Mouse (Mus musculus): ENCODE measurements around the gene Nav1. TPM values are rescaled to one million over a fixed set of nuclear protein-coding genes. Genes with fewer than 3 reads are reported as not detected.
A peak's percentile ranks its signal among the peaks of the same experiment; 100 is the strongest.

The Nav1 gene
- total and polyA plus RNA-seq, 2 experiments from 2014 or later = 35.5 to 85.8 TPM

DNA sequence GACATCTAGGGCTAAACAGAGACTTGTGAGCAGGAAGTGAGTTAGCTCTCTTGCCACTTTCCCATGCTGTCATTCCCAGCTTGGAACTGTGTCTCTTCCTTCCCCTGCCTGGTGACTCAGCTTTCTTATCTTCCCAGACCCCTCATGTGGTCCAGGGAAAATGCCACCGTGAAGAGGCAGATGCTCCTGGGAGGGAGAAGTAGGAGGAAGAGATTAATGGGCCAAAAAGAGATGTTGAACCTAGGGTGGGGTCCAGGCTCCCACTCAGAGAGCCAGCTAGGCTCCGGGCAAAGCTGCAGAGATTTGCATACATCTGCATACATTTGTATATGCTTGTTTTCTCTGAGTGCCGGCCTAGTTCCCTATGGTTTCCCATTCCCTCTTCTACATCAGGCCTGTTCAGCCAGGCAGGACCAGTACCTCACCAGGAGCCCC is 30.5 kb upstream of the Nav1 start:
- H3K27me3 ChIP-seq (ENCODE audit: insufficient read depth, low read length) = no peaks in the 10 kb centered on the region
- TF ChIP-seq CTCF (IDR thresholded peaks at IDR 0.05; ENCODE audit: low read depth) = no peak
- no peak overlapping the region for H3K4me2 ChIP-seq (ENCODE audit: low read depth)
- ATAC-seq (peak; percentile 58), DNase-seq (no peak)
- no peak overlapping the region for H3K4me3 ChIP-seq (ENCODE audit: low read depth, low read length)
- H3K36me3 ChIP-seq (ENCODE audit: insufficient read depth) = no peaks in the 10 kb centered on the region
- 2% methylated on average over 3 of the region's 3 CpGs for WGBS
- H3K27ac ChIP-seq (ENCODE audit: low read depth, low read length) = no peak overlapping the region
- H3K9me3 ChIP-seq (ENCODE audit: low read length) = no peaks in the 10 kb centered on the region
- no peak overlapping the region for H3K9ac ChIP-seq
- H3K4me1 ChIP-seq (ENCODE audit: insufficient read depth) = peaks cover 11% of the 10 kb centered on the region

DNA sequence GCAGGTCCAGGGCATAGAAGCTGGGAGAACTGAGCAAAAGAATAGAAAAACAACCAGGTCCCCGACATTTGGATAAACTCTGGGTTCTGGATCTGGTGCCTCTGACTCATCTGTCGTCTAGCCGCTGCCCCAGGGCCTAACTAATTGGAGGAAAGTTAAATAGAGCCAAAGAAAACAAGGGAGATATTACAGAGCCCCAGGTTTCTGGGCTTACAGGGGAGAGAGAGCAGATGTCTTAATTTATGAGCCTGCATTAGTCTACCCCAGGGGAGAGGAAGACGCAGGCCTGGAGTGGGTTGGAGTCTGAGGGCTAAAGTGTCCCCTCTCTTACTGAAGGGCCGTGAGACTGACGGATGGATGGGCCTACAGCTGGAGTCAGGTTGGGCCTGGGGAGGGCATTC is 29.0 kb upstream of the Nav1 start:
- H3K36me3 ChIP-seq (ENCODE audit: insufficient read depth) = no peaks in the 10 kb centered on the region
- DNase-seq = no peak
- no peaks in the 10 kb centered on the region for H3K9me3 ChIP-seq (ENCODE audit: low read length)
- no peak for ATAC-seq
- no peaks in the 10 kb centered on the region for H3K27me3 ChIP-seq (ENCODE audit: insufficient read depth, low read length)
- no peak overlapping the region for H3K9ac ChIP-seq
- TF ChIP-seq CTCF (IDR thresholded peaks at IDR 0.05; ENCODE audit: low read depth) = no peak
- H3K27ac ChIP-seq (ENCODE audit: low read depth, low read length) = no peak overlapping the region
- H3K4me3 ChIP-seq (ENCODE audit: low read depth, low read length) = no peak overlapping the region
- H3K4me1 ChIP-seq (ENCODE audit: insufficient read depth) = peaks cover 11% of the 10 kb centered on the region
- no peak overlapping the region for H3K4me2 ChIP-seq (ENCODE audit: low read depth)
- WGBS = 54% methylated on average over 6 of the region's 6 CpGs

DNA sequence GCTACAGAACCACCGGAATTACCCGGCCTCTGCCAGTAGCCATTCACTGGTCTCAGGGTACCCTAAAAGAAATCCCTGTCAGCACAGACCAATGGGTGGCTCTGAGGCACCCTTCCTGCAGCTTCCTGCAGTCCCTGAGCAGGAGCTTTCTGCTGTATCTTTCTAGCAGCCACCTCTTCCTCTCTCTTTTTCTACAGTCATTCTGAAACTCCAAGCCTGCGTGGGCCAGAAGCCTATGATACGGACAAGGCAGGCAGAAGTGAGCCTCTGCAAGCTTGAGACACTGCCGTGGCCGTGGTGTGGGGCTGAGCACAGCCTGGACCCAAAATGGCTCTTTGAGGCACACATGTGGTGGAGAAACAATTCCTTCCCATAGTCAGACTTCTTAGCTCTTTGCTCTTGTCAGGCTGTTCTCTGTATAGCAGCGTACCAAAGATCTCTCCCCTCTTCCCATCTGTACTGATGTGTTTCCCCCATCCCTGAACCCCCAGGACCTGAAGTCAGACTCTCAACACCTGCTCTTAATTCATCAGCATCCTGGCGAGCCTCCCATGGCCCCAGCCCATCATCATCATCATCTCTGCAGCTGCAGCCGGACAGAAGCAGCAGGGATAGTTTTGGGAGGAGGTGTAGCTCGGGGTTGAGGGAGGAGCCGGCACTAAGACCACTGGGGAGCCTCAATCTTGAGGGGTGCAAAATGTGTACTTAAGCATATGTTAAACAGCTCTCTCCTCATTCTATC is 28.4 kb upstream of the Nav1 start:
- DNase-seq (no peak), ATAC-seq (no peak)
- Histone ChIP-seq H3K4me2 (ENCODE audit: low read depth) (no peak overlapping the region), H3K4me1 (ENCODE audit: insufficient read depth) (peaks cover 11% of the 10 kb centered on the region), H3K36me3 (ENCODE audit: insufficient read depth) (no peaks in the 10 kb centered on the region), H3K4me3 (ENCODE audit: low read depth, low read length) (no peak overlapping the region), H3K27me3 (ENCODE audit: insufficient read depth, low read length) (no peaks in the 10 kb centered on the region), H3K9me3 (ENCODE audit: low read length) (no peaks in the 10 kb centered on the region), H3K27ac (ENCODE audit: low read depth, low read length) (no peak overlapping the region), H3K9ac (no peak overlapping the region)
- no peak for TF ChIP-seq CTCF (IDR thresholded peaks at IDR 0.05; ENCODE audit: low read depth)
- WGBS = 76% methylated on average over 11 of the region's 11 CpGs

DNA sequence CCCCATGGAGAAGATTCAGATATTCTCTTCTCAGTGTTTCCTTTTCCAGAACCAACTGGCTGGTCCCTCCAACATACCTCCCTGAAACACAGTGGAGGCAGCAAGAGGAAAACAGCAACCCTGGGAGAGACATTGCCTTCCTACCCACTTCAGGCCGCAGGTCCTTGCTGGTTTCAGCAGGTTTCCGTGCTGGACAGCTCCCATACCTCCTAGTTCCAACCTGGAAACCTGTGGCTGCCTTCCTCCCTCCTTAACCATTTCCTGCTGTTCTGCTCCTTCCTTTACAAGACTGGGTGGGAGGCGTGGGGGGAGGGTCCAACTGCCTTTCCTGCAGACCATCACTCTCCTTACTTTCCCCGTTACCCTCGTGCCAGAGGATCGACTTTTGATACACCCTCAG is 27.7 kb upstream of the Nav1 start:
- H3K4me1 ChIP-seq (ENCODE audit: insufficient read depth) = peaks cover 11% of the 10 kb centered on the region
- no peaks in the 10 kb centered on the region for H3K27me3 ChIP-seq (ENCODE audit: insufficient read depth, low read length)
- H3K4me3 ChIP-seq (ENCODE audit: low read depth, low read length) = no peak overlapping the region
- no peak for DNase-seq
- no peak for ATAC-seq
- H3K36me3 ChIP-seq (ENCODE audit: insufficient read depth) = no peaks in the 10 kb centered on the region
- no peaks in the 10 kb centered on the region for H3K9me3 ChIP-seq (ENCODE audit: low read length)
- H3K4me2 ChIP-seq (ENCODE audit: low read depth) = no peak overlapping the region
- WGBS = 45% methylated on average over 6 of the region's 6 CpGs
- TF ChIP-seq CTCF (IDR thresholded peaks at IDR 0.05; ENCODE audit: low read depth) = no peak
- H3K9ac ChIP-seq = no peak overlapping the region
- no peak overlapping the region for H3K27ac ChIP-seq (ENCODE audit: low read depth, low read length)

DNA sequence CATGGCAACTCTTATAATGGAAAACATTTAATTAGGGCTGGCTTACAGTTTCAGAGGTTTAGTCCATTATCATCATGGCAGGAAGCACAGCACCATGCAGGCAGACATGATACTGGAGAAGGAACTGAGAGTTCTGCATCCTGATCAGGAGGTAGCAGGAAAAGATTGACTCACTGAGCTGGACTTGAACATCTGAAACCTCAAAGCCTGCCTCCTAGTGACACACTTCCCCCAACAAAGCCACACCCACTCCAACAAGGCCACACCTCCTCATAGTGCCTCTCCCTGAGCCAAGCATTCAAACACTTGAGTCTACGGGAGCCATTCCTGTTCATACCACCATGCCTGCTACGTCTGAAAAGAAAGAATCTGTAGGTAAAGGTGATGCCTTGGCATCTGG is 26.8 kb upstream of the Nav1 start:
- no peak for TF ChIP-seq CTCF (IDR thresholded peaks at IDR 0.05; ENCODE audit: low read depth)
- Histone ChIP-seq H3K9ac (no peak overlapping the region), H3K9me3 (ENCODE audit: low read length) (no peaks in the 10 kb centered on the region), H3K4me1 (ENCODE audit: insufficient read depth) (peaks cover 11% of the 10 kb centered on the region), H3K4me3 (ENCODE audit: low read depth, low read length) (no peak overlapping the region), H3K27me3 (ENCODE audit: insufficient read depth, low read length) (no peaks in the 10 kb centered on the region), H3K27ac (ENCODE audit: low read depth, low read length) (no peak overlapping the region), H3K4me2 (ENCODE audit: low read depth) (no peak overlapping the region), H3K36me3 (ENCODE audit: insufficient read depth) (no peaks in the 10 kb centered on the region)
- 71% methylated on average over 2 of the region's 2 CpGs for WGBS
- ATAC-seq (no peak), DNase-seq (no peak)

DNA sequence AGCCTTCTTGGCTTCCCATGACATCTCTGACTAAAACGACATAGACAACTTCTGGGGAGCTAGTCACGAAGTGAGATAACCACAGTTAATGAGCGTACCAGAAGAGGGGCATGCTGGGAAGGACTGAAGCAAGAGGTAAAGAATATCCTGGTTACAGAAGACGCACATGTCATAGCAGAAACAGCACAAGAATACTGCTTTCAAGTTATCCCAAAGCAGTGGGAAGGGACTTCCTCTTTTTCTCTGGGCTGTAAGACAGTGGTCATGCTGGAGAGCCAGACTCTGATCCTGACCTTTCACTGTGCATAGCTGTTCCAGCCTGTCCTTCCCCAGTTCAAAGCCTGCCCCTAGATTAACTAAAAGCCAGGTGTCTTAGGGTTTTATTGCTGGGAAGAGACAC is 26.4 kb upstream of the Nav1 start:
- Histone ChIP-seq H3K4me2 (ENCODE audit: low read depth) (no peak overlapping the region), H3K36me3 (ENCODE audit: insufficient read depth) (no peaks in the 10 kb centered on the region), H3K27ac (ENCODE audit: low read depth, low read length) (no peak overlapping the region), H3K27me3 (ENCODE audit: insufficient read depth, low read length) (no peaks in the 10 kb centered on the region), H3K9me3 (ENCODE audit: low read length) (no peaks in the 10 kb centered on the region), H3K4me1 (ENCODE audit: insufficient read depth) (peaks cover 11% of the 10 kb centered on the region), H3K4me3 (ENCODE audit: low read depth, low read length) (no peak overlapping the region), H3K9ac (no peak overlapping the region)
- TF ChIP-seq CTCF (IDR thresholded peaks at IDR 0.05; ENCODE audit: low read depth) = no peak
- WGBS = 85% methylated on average over 4 of the region's 4 CpGs
- DNase-seq (no peak), ATAC-seq (no peak)

DNA sequence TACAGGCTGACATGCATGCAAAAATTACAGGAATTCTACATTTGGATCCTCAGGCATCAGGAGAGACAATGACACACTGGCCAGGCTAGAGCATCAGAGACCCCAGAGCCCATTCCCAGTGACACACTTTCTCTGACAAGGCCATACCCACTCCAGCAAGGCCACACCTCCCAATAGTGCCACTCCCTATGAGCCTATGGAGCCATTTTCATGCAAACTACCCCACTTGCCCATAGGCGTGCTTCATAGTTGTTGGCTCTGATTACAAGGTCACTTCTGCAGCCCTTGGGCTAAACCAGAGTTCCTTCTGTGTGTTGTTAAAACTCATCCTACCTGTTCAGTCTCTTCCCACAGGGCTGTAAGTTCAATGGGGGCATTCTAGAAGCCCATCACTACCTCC is 25.1 kb upstream of the Nav1 start:
- no peak for TF ChIP-seq CTCF (IDR thresholded peaks at IDR 0.05; ENCODE audit: low read depth)
- WGBS = 81% methylated on average over 1 of the region's 1 CpGs
- no peaks in the 10 kb centered on the region for H3K36me3 ChIP-seq (ENCODE audit: insufficient read depth)
- no peak for ATAC-seq
- no peak overlapping the region for H3K4me3 ChIP-seq (ENCODE audit: low read depth, low read length)
- no peaks in the 10 kb centered on the region for H3K27me3 ChIP-seq (ENCODE audit: insufficient read depth, low read length)
- no peaks in the 10 kb centered on the region for H3K9me3 ChIP-seq (ENCODE audit: low read length)
- peaks cover under 1% of the 10 kb centered on the region; the same call in 1 of the 2 replicates for H3K4me1 ChIP-seq (ENCODE audit: insufficient read depth)
- H3K9ac ChIP-seq = no peak overlapping the region
- no peak overlapping the region for H3K4me2 ChIP-seq (ENCODE audit: low read depth)
- no peak overlapping the region for H3K27ac ChIP-seq (ENCODE audit: low read depth, low read length)
- DNase-seq = no peak

All from forebrain, postnatal 0 days (tissue).